Mouse (Mus musculus) C3H10T1/2 (cell line): Measurements from ENCODE around the gene Pelo. TPM values are rescaled to one million over a fixed set of nuclear protein-coding genes. Genes with fewer than 3 reads are reported as not detected.

ENCODE experiments used
- polyA plus RNA-seq, 2 experiments: library from polyadenylated mRNA; unstranded; fragments of >200 nt; fragmentation: generic; extraction: Trizol; gene quantifications; one replicate each; pipeline ENCODE4 v1.2.1; 2012; ENCODE audit warnings: missing spikeins in 2 of 2

The Pelo gene
- 10 to 100 TPM; 25.1 to 26.7 TPM for polyA plus RNA-seq

GRCm38 (mm10) chr13:115090069-115090976 is at the start of gene Pelo:
TSS of gene Pelo (minus strand) at chr13:115090186.

GRCm38 (mm10) chr13:115101355-115102191 is 11.6 kb upstream of the Pelo start, which contains the start of the genes Gm49395 and Itga1:
TSS of gene Gm49395 (minus strand) at chr13:115101921.
TSS of gene Itga1 (minus strand) at chr13:115101964.

Other genes with a start within 250 kb of the Pelo start
- gene Itga2, start 158.1 kb downstream of the Pelo start, polyA plus RNA-seq: under 1 TPM in 1 of 2 experiments, not detected in 1; 0.02 TPM
- gene Gm49395, start 11.7 kb upstream of the Pelo start, polyA plus RNA-seq: 1 to 10 TPM in 1 of 2 experiments, under 1 TPM in 1; 0.53 to 1.2 TPM
- gene Itga1, start 11.8 kb upstream of the Pelo start, polyA plus RNA-seq: 1 to 10 TPM in 1 of 2 experiments, under 1 TPM in 1; 0.02 to 1.3 TPM